19 mouse cellular contexts compared by ENCODE assay signal in the genomic region with DNA sequence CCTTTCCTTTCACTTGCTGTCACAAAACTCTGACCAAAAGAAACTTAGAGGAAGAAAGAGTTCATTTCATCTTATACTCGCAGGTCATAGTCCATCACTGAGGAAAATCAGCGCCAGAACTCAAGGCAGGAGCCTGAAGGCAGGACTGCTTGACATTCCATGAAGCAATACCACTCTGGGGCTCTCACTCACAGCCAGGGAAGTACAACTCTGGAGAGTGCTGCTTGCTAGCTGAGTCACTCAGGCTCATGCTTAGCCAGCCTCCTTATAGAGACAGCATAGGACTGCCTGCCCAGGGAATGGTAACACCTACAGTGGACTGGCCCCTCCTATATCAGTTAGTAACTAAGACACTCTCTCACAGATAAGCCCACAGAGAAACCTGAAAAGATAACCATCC.
DNase-seq lines count a peak whose midpoint lies in the region; ATAC-seq and TF ChIP-seq lines count a peak whose summit lies in the region.
"Had no signal": no experiment of that assay in that cellular context is flagged by ENCODE, and none has a peak within 500 bp of the region (broad histone marks: within the 10 kb centered on the region; RNA-seq: fewer than 3 reads in every experiment).

No protein-coding gene starts in this region.

- no peak overlapping the region for H3K9ac ChIP-seq in lung, postnatal 0 days (replicated peaks; ENCODE audit: low read depth)
- H3K9ac ChIP-seq: embryonic facial prominence, embryonic 12.5 days; forebrain, embryonic 12.5 days; forebrain, postnatal 0 days; hindbrain, embryonic 12.5 days had no signal

- H3K4me3 ChIP-seq in heart, embryonic 10.5 days, result no peak overlapping the region
- H3K4me3 ChIP-seq in lung, postnatal 0 days (ENCODE audit: low read depth, low read length), result no peak overlapping the region
- H3K4me3 ChIP-seq: embryonic facial prominence, embryonic 12.5 days; forebrain, embryonic 12.5 days; hindbrain, embryonic 12.5 days had no signal

- no peak for TF ChIP-seq CTCF in lung, postnatal 0 days (IDR thresholded peaks at IDR 0.05)

- TF ChIP-seq EP300 in lung, postnatal 0 days (IDR thresholded peaks at IDR 0.05), result peak; percentile 69

- peak; percentile 55 for DNase-seq in heart, adult 11 months
- DNase-seq in heart, embryonic 10.5 days (ENCODE audit: low spot score), result no peak
- DNase-seq in lung, postnatal 0 days (ENCODE audit: low spot score), result peak; percentile 77
- DNase-seq in lung, postnatal 4 days, result no peak
- DNase-seq in lung, postnatal 25 days (ENCODE audit: low spot score), result peak; percentile 54
- DNase-seq in Muller cell, postnatal 12 days (ENCODE audit: inconsistent ontology term), result no peak
- DNase-seq in thymus, adult 18-20 months, result no peak
- DNase-seq: adrenal gland, postnatal 10 days; cerebellum, adult 11 months; cerebellum, adult 8-10 months; cerebellum, postnatal 25 days; forebrain, postnatal 0 days; gastrocnemius, postnatal 14 days; heart, postnatal 10 days; heart, postnatal 4 days had no signal

- H3K27me3 ChIP-seq in heart, embryonic 10.5 days (ENCODE audit: insufficient read depth, poor library complexity, severe bottlenecking), result no peaks in the 10 kb centered on the region
- no peaks in the 10 kb centered on the region for H3K27me3 ChIP-seq in lung, postnatal 0 days (replicated peaks; ENCODE audit: insufficient read depth, low read length)
- H3K27me3 ChIP-seq: embryonic facial prominence, embryonic 12.5 days; forebrain, embryonic 12.5 days; hindbrain, embryonic 12.5 days had no signal

- H3K4me1 ChIP-seq in heart, embryonic 10.5 days, result peaks cover 17% of the 10 kb centered on the region
- H3K4me1 ChIP-seq in lung, postnatal 0 days (ENCODE audit: insufficient read depth, low read depth, low read length), result no peaks in the 10 kb centered on the region

- H3K4me2 ChIP-seq in lung, postnatal 0 days (replicated peaks; ENCODE audit: low read depth, low read length), result no peak overlapping the region
- H3K4me2 ChIP-seq: embryonic facial prominence, embryonic 12.5 days; forebrain, embryonic 12.5 days; hindbrain, embryonic 12.5 days had no signal

- WGBS in heart, embryonic 10.5 days, result 87% methylated on average over 2 of the region's 2 CpGs
- WGBS in lung, postnatal 0 days, result 51% methylated on average over 2 of the region's 2 CpGs

- no peak overlapping the region for H3K27ac ChIP-seq in heart, embryonic 10.5 days
- H3K27ac ChIP-seq in lung, postnatal 0 days (ENCODE audit: low read length), result no peak overlapping the region
- H3K27ac ChIP-seq: embryonic facial prominence, embryonic 12.5 days; forebrain, embryonic 12.5 days; hindbrain, embryonic 12.5 days had no signal

- no peaks in the 10 kb centered on the region for H3K36me3 ChIP-seq in heart, embryonic 10.5 days
- H3K36me3 ChIP-seq in lung, postnatal 0 days (ENCODE audit: insufficient read depth, low read length), result no peaks in the 10 kb centered on the region
- H3K36me3 ChIP-seq: embryonic facial prominence, embryonic 12.5 days; forebrain, embryonic 12.5 days; hindbrain, embryonic 12.5 days had no signal

- H3K9me3 ChIP-seq in heart, embryonic 10.5 days, result no peaks in the 10 kb centered on the region
- H3K9me3 ChIP-seq in lung, postnatal 0 days (ENCODE audit: low read length), result no peaks in the 10 kb centered on the region
- H3K9me3 ChIP-seq: embryonic facial prominence, embryonic 12.5 days; forebrain, embryonic 12.5 days; hindbrain, embryonic 12.5 days had no signal

- peak; percentile 84 for ATAC-seq in lung, postnatal 0 days
- ATAC-seq: forebrain, postnatal 0 days; hindbrain, embryonic 16.5 days had no signal

Comparison
In these comparisons a context has a peak if more than half of its experiments do, and no peak if none do; other contexts are left out.
1. DNase-seq: peak in heart, adult 11 months (single experiment), lung, postnatal 0 days (single experiment) and lung, postnatal 25 days (single experiment); none in heart, embryonic 10.5 days (single experiment), lung, postnatal 4 days (0 of 2), Muller cell, postnatal 12 days (single experiment) and thymus, adult 18-20 months (0 of 2).